Mouse (Mus musculus) embryonic facial prominence, embryonic 14.5 days (tissue): Measurements from ENCODE around the gene Hnrnpc. TPM values are rescaled to one million over a fixed set of nuclear protein-coding genes. Genes with fewer than 3 reads are reported as not detected.
"Not testable (repeated sequence)": the region's sequence is repeated elsewhere in the genome, so short reads cannot be mapped to it uniquely, and the experiment has no call there.

Experiments
- ATAC-seq: fragments of 200-750 bp; cut with Nextera tagmentation; 2 replicates; pipeline ENCODE4 v1.8.0; 2017; ENCODE audit warnings: low read depth, moderate number of reproducible peaks, moderate TSS enrichment
- DNase-seq: peaks from one replicate; pipeline ENCODE4 v3.0.0-alpha.2; 2015; ENCODE audit warnings: low spot score
- H3K27ac ChIP-seq: fragments of 300-500 bp; sonication (generic); replicated peaks from 2 replicates; pipeline ENCODE4 v1.5.1; 2014; ENCODE audit warnings: low read depth, mild to moderate bottlenecking, low read length, moderate library complexity
- H3K27me3 ChIP-seq: fragments of 300-500 bp; sonication (generic); replicated peaks from 2 replicates; pipeline ENCODE4 v1.6.1; 2014; ENCODE audit warnings: low read length; ENCODE audit not compliant: control insufficient read depth, insufficient read depth
- H3K36me3 ChIP-seq: fragments of 300-500 bp; sonication (generic); 2 replicates; pipeline ENCODE4 v1.6.1; 2014; ENCODE audit warnings: low read length, mixed read lengths; ENCODE audit not compliant: control insufficient read depth, insufficient read depth
- H3K4me1 ChIP-seq: fragments of 300-500 bp; sonication (generic); 2 replicates; pipeline ENCODE4 v1.6.1; 2014; ENCODE audit warnings: antibody characterized with exemption, low read length; ENCODE audit not compliant: control insufficient read depth, insufficient read depth
- H3K4me2 ChIP-seq: fragments of 300-500 bp; sonication (generic); 2 replicates; pipeline ENCODE4 v1.6.1; 2014; ENCODE audit warnings: low read depth, mild to moderate bottlenecking, low read length, moderate library complexity, mixed read lengths
- H3K4me3 ChIP-seq: fragments of 300-500 bp; sonication (generic); 2 replicates; pipeline ENCODE4 v1.5.1; 2014; ENCODE audit warnings: low read depth, mild to moderate bottlenecking, low read length
- H3K9ac ChIP-seq: fragments of 300-500 bp; sonication (generic); 2 replicates; pipeline ENCODE4 v1.6.1; 2014; ENCODE audit warnings: low read depth, mild to moderate bottlenecking, low read length, moderate library complexity, mixed read lengths
- H3K9me3 ChIP-seq: fragments of 300-500 bp; sonication (generic); 2 replicates; pipeline ENCODE4 v1.6.1; 2016; ENCODE audit warnings: low read length; ENCODE audit not compliant: control insufficient read depth
- WGBS: fragments of 180-500 bp; shearing (Covaris S2); extraction: QIAGEN DNeasy Blood & Tissue Kit; methylation state at CpG from one replicate; pipeline ENCODE4 v1.1.7; 2014; 5-methylcytosine and 5-hydroxymethylcytosine counted together
- polyA plus RNA-seq: library from polyadenylated mRNA; unstranded; fragments of >200 nt; fragmentation: Nextera tagmentation; extraction: Ambion mirVana; gene quantifications from 2 replicates; pipeline ENCODE4 v1.2.1, GENCODE M21; 2014

The Hnrnpc gene
- polyA plus RNA-seq, 1 experiment from 2014 or later: 498 TPM

DNA sequence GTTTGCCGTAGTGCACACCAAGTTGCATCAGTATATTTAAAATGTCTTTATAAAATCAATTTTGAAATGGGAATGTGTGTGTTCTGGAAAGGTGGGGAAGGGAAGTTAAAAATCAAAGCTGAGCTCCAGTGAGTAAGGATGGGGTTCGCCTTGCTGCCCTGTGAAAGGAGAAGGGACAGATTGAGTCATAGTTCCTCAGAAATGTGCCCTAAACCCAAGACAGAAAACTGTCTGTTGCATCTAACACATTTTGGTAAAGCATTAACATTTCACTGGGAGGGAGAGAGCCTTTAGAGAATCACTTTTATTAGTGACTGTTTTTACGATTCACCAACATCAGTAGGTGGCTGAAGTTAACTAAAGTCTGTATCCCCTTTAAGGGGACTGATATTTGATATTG is 5.4 kb downstream of the Hnrnpc start:
- Histone ChIP-seq H3K36me3 (peaks cover 41% of the 10 kb centered on the region), H3K4me1 (peaks cover 11% of the 10 kb centered on the region)
- 88% methylated on average over 3 of the region's 3 CpGs for WGBS
- not testable (repeated sequence) for H3K9ac ChIP-seq, H3K27ac ChIP-seq, H3K9me3 ChIP-seq, H3K4me3 ChIP-seq, H3K27me3 ChIP-seq, DNase-seq, ATAC-seq, H3K4me2 ChIP-seq

DNA sequence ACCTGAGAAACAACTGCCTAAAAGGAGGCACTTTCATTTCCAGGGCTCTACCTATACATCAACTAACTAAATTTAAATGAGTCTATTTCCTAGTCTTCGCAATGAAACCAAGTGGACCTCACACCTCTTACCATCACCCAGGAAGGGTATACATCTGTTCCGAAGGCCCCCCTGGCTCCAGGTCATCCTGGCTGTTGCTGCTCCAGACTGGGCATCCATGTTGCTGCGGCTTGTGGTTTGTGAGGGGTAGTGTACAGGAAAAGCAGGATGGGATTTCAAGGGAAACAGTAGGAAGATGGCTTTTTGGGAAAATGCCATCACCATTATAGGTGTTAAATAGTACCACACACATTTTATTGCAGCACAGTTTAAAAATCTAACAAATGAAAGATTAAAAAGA is 6.6 kb downstream of the Hnrnpc start:
- ATAC-seq, H3K27ac ChIP-seq, H3K9me3 ChIP-seq, H3K9ac ChIP-seq, DNase-seq, H3K4me2 ChIP-seq, H3K27me3 ChIP-seq, H3K4me3 ChIP-seq: not testable (repeated sequence)
- Histone ChIP-seq H3K4me1 (peaks cover 11% of the 10 kb centered on the region), H3K36me3 (peaks cover 53% of the 10 kb centered on the region)
- WGBS: 97% methylated on average over 3 of the region's 3 CpGs

DNA sequence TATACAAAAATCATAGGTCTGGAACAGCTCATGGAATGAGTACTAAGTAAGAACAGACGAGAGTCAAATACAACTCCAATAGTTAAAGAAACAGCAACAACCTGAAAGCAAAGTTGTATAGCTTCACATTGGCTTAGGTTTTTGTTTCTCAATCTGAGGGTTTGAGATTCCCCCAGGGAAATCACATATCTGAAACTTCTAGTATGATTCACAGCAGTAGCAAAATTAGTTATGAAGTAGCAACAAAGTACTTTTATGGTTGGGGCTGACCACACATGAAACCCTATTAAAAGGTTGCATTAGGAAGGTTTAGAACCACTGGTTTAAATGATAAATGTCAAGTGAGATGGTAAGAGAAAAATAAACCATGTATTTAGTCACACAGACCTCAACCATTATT is 9.3 kb downstream of the Hnrnpc start:
- Histone ChIP-seq H3K4me1 (no peaks in the 10 kb centered on the region), H3K36me3 (peaks cover 72% of the 10 kb centered on the region), H3K9me3 (no peaks in the 10 kb centered on the region), H3K4me3 (no peak overlapping the region), H3K27me3 (no peaks in the 10 kb centered on the region), H3K9ac (no peak overlapping the region), H3K4me2 (no peak overlapping the region), H3K27ac (no peak overlapping the region)
- DNase-seq (no peak), ATAC-seq (no peak)
- WGBS: 76% methylated on average over 1 of the region's 1 CpGs

DNA sequence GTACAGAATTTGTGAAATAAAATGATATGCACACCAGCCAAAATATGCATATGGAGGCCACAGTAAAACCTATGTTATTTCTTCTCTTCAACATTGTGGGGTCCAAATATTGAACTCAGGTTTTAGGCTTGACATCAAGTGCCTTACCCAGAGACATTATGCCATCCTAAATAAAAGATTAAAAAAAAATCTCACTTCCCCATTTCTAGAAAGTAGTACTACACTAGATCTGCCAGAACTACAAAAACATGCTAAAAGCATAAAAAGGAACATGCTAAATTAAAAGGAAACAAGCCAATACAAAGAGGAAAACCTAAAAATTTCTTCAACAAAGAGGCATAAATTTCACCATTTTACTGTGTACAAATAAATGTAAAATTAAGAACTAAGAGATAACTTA is 20.7 kb downstream of the Hnrnpc start:
- peaks cover 78% of the 10 kb centered on the region for H3K36me3 ChIP-seq
- H3K9me3 ChIP-seq: no peaks in the 10 kb centered on the region
- no peaks in the 10 kb centered on the region for H3K4me1 ChIP-seq
- H3K4me2 ChIP-seq: no peak overlapping the region
- no peak overlapping the region for H3K9ac ChIP-seq
- no peaks in the 10 kb centered on the region for H3K27me3 ChIP-seq
- H3K4me3 ChIP-seq: no peak overlapping the region
- DNase-seq: no peak
- H3K27ac ChIP-seq: no peak overlapping the region
- ATAC-seq: no peak

DNA sequence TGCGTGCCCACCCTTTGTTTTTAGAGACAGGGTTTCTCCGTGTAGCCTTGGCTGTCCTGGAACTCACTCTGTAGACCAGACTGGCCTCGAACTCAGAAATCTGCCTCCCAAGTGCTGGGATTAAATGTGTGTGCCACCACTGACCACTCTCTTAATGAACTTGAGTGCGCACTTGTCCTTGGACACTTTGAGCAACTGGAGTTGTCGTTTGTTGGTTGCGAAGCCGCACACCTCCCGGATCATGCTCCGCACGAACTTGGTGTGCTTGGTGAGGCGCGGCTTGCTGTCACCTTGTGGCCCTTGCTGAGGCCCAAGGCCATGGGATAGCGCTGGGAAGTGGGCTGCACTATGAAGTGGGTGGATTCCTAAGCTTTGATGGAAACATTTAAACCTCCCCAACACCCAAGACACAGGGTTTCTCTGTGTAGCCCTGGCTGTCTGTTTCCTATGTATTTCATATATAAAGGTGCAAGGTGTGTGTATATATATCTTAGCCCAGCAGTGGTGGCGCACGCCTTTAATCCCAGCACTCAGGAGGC is 32.2 kb downstream of the Hnrnpc start:
- no peaks in the 10 kb centered on the region for H3K27me3 ChIP-seq
- ATAC-seq (no peak), DNase-seq (no peak)
- no peak overlapping the region for H3K9ac ChIP-seq
- WGBS: 97% methylated on average over 15 of the region's 15 CpGs
- H3K4me2 ChIP-seq: no peak overlapping the region
- H3K4me3 ChIP-seq: no peak overlapping the region
- H3K4me1 ChIP-seq: no peaks in the 10 kb centered on the region
- H3K36me3 ChIP-seq: peaks cover 60% of the 10 kb centered on the region
- H3K27ac ChIP-seq: no peak overlapping the region
- no peaks in the 10 kb centered on the region for H3K9me3 ChIP-seq

DNA sequence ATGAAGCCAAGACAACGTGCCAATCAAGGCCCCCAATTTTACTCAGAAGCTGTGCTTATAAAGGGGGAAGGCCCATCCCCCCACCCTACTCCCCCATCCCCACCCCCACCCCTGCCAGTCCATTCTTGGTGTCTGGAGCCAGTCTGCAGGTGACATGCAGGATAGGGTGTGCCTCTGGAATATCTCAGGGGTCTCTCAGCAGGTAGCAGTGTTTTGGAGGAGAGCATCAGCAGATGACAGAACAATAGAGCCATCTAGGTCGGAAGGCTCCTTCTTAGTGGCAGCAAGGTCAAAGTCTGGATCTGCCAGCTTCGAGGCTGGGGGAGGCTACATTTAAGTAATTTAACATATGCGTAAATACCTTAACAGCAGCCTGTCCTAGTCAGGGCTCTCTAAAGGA is 37.7 kb downstream of the Hnrnpc start:
- no peaks in the 10 kb centered on the region for H3K9me3 ChIP-seq
- H3K27me3 ChIP-seq: no peaks in the 10 kb centered on the region
- H3K9ac ChIP-seq: no peak overlapping the region
- 60% methylated on average over 4 of the region's 4 CpGs for WGBS
- no peak for DNase-seq
- no peak for ATAC-seq
- peaks cover 5% of the 10 kb centered on the region for H3K36me3 ChIP-seq
- H3K4me1 ChIP-seq: no peaks in the 10 kb centered on the region
- no peak overlapping the region for H3K4me2 ChIP-seq
- H3K27ac ChIP-seq: no peak overlapping the region
- no peak overlapping the region for H3K4me3 ChIP-seq

DNA sequence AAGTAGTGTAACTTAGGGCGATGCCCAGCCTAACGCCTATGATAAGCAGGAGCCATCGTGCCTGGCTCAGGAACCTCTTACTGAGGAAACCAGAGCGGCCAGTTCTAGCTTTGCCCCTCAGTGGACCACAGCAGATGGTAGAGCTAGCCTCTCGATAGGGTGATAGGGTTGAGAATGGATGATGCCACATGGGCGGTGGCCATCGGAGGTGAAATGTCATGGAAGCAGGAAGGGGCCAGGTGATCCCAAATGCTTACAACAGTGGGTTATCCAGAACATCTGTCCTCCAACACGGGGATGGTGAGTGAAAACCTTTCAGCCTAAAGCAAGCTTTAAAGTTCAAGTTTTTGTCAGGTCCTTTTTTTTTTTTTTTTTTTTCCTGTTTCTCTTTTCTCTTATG is 42.0 kb downstream of the Hnrnpc start:
- no peaks in the 10 kb centered on the region for H3K36me3 ChIP-seq
- DNase-seq (no peak), ATAC-seq (no peak)
- no peak overlapping the region for H3K4me3 ChIP-seq
- H3K4me1 ChIP-seq: no peaks in the 10 kb centered on the region
- H3K9ac ChIP-seq: no peak overlapping the region
- no peak overlapping the region for H3K4me2 ChIP-seq
- no peaks in the 10 kb centered on the region for H3K9me3 ChIP-seq
- 82% methylated on average over 8 of the region's 8 CpGs for WGBS
- no peaks in the 10 kb centered on the region for H3K27me3 ChIP-seq
- H3K27ac ChIP-seq: no peak overlapping the region

DNA sequence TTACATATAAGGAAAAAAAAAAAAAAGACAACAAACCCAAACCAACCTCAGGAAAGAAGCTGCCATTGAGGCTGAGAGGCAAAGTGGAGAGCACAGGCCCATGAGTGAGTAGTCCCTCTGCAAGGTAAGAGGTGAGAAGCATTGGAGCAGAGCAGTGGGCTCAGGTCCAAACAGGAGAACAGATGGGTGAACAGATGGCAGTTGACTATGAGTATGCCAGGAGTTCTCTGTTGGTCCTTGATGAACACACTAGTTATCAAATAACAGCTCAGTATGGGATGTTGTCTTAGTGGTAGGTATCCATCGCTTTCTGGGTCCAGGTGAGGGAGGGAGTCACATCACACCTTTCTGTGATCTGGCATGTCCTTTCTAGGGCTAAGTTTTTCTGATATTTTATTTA is 43.0 kb downstream of the Hnrnpc start:
- no peak overlapping the region for H3K27ac ChIP-seq
- H3K4me1 ChIP-seq: no peaks in the 10 kb centered on the region
- DNase-seq: no peak
- no peak for ATAC-seq
- no peaks in the 10 kb centered on the region for H3K36me3 ChIP-seq
- no peak overlapping the region for H3K4me2 ChIP-seq
- H3K9me3 ChIP-seq: no peaks in the 10 kb centered on the region
- 93% methylated on average over 1 of the region's 1 CpGs for WGBS
- H3K9ac ChIP-seq: no peak overlapping the region
- H3K4me3 ChIP-seq: no peak overlapping the region
- no peaks in the 10 kb centered on the region for H3K27me3 ChIP-seq

DNA sequence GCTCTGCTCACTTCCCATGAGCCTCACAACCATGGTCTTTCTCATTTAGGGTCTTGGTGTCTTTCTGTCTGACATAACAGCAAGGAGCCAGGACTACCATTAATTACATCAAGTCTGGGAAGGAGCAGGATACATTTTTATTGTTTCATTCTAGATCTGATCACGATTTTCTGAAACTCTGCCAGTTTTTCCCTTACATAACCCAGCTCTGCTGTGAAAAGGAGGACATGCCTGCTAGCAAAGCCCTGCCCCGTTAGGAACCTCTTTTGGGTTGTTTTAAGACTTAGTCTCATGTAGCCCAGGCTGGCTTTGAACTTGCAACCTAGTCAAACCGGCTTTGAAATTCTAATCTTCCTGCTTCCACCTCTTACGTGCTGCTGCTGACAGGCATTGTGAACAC is 43.8 kb downstream of the Hnrnpc start:
- whole genome bisulfite sequencing: 58% methylated on average over 4 of the region's 4 CpGs
- Histone ChIP-seq H3K27ac (no peak overlapping the region), H3K36me3 (no peaks in the 10 kb centered on the region), H3K9ac (no peak overlapping the region), H3K9me3 (no peaks in the 10 kb centered on the region), H3K27me3 (no peaks in the 10 kb centered on the region), H3K4me2 (no peak overlapping the region), H3K4me3 (no peak overlapping the region), H3K4me1 (no peaks in the 10 kb centered on the region)
- ATAC-seq (no peak), DNase-seq (no peak)
